ENCODE assay signal across 17 mouse cellular contexts in genomic region chr1:72955387-72955786, GRCm38 (mm10).
"Had no signal": no experiment of that assay in that cellular context is flagged by ENCODE, and none has a peak within 500 bp of the region (broad histone marks: within the 10 kb centered on the region; RNA-seq: fewer than 3 reads in every experiment).

No protein-coding gene starts in this region.

- H3K9ac ChIP-seq: limb, embryonic 12.5 days; liver, embryonic 13.5 days; liver, postnatal 0 days; midbrain, embryonic 12.5 days; neural tube, embryonic 15.5 days; stomach, embryonic 15.5 days had no signal

- DNase-seq: kidney, postnatal 10 days; kidney, postnatal 4 days; liver; liver, embryonic 13.5 days; liver, postnatal 0 days; retina, postnatal 1 day; right cerebral cortex, postnatal 14 days; thymus, adult 2 months; thymus, postnatal 36 days had no signal

- ATAC-seq: liver, postnatal 0 days; midbrain, embryonic 16.5 days had no signal

- H3K4me1 ChIP-seq: liver, embryonic 13.5 days; megakaryocyte, embryonic 14.5 days; neural tube, embryonic 15.5 days; stomach, embryonic 15.5 days had no signal

- H3K36me3 ChIP-seq: limb, embryonic 12.5 days; liver, embryonic 13.5 days; midbrain, embryonic 12.5 days; neural tube, embryonic 15.5 days; stomach, embryonic 15.5 days had no signal

- H3K9me3 ChIP-seq: limb, embryonic 12.5 days; liver, embryonic 13.5 days; midbrain, embryonic 12.5 days; neural tube, embryonic 15.5 days; stomach, embryonic 15.5 days had no signal

- H3K27me3 ChIP-seq: liver, embryonic 13.5 days; megakaryocyte, embryonic 14.5 days; midbrain, embryonic 12.5 days; neural tube, embryonic 15.5 days; stomach, embryonic 15.5 days had no signal

- H3K4me3 ChIP-seq: layer of hippocampus, adult 2 months; limb, embryonic 12.5 days; liver, embryonic 13.5 days; megakaryocyte, embryonic 14.5 days; midbrain, embryonic 12.5 days; neural tube, embryonic 15.5 days; stomach, embryonic 15.5 days had no signal

- H3K27ac ChIP-seq: layer of hippocampus, adult 2 months; limb, embryonic 12.5 days; liver, embryonic 13.5 days; macrophage; midbrain, embryonic 12.5 days; neural tube, embryonic 15.5 days; stomach, embryonic 15.5 days had no signal

- H3K4me2 ChIP-seq: limb, embryonic 12.5 days; liver, embryonic 13.5 days; midbrain, embryonic 12.5 days; neural tube, embryonic 15.5 days; stomach, embryonic 15.5 days had no signal
